Mouse (Mus musculus) gastrocnemius, adult 18-20 months (tissue): Measurements from ENCODE around the gene Tepsin. TPM values are rescaled to one million over a fixed set of nuclear protein-coding genes. Genes with fewer than 3 reads are reported as not detected.

Source experiments
- microRNA-seq: library from miRNA; unstranded; fragments of <30 nt; microRNA quantifications from one replicate; pipeline ENCODE4 v1.2.0, GENCODE M21; 2021
- total RNA-seq, 2 experiments: library from RNA; stranded (reverse); gene quantifications; 2 replicates each; pipeline ENCODE4 v1.2.3; 2021

The Tepsin gene
- total RNA-seq, 2 experiments from 2014 or later: 4.1 to 4.9 TPM

Small RNAs within 50 kb of the gene (microRNA-seq; reads per million reads assigned to microRNA genes)
- not detected for gene Gm25948

Other genes starting within 250 kb of the Tepsin start
- gene Chmp6, start 185.3 kb downstream of the Tepsin start, total RNA-seq: 10 to 100 TPM; 32.7 to 33.3 TPM
- gene Baiap2, start 156.0 kb downstream of the Tepsin start, total RNA-seq: 1 to 10 TPM; 1.1 to 1.9 TPM
- gene Aatk, start 51.6 kb downstream of the Tepsin start, total RNA-seq: 1 to 10 TPM; 3.2 to 3.6 TPM
- 1 to 10 TPM; 6.0 to 8.4 TPM for gene Cep131, start 11.9 kb downstream of the Tepsin start, total RNA-seq
- gene Ndufaf8, start 197 bp upstream of the Tepsin start, total RNA-seq: 10 to 100 TPM; 45.7 to 48.1 TPM
- gene Slc38a10, start 52.6 kb upstream of the Tepsin start, total RNA-seq: 10 to 100 TPM; 39.0 to 48.2 TPM
- 1 to 10 TPM; 3.4 to 4.6 TPM for gene Bahcc1, start 134.2 kb upstream of the Tepsin start, total RNA-seq
- gene Actg1, start 249.8 kb upstream of the Tepsin start, total RNA-seq: 100 to 1,000 TPM; 158 to 253 TPM